Mouse (Mus musculus): ENCODE measurements around the gene Camsap3. TPM values are rescaled to one million over a fixed set of nuclear protein-coding genes. Genes with fewer than 3 reads are reported as not detected.
"Not testable (repeated sequence)": the region's sequence is repeated elsewhere in the genome, so short reads cannot be mapped to it uniquely, and the experiment has no call there.

Camsap3 gene
- 1 to 10 TPM in 1 of 2 experiments, under 1 TPM in 1; 0.37 to 1.8 TPM for total RNA-seq (2021)
- long read RNA-seq, experiment 1, partial matches to known transcripts = 1 of 1 reads
- long read RNA-seq, experiment 1, other reads (novel, unspliced or antisense) = 0 of 1 reads
- long read RNA-seq, experiment 2 = 0 reads

DNA sequence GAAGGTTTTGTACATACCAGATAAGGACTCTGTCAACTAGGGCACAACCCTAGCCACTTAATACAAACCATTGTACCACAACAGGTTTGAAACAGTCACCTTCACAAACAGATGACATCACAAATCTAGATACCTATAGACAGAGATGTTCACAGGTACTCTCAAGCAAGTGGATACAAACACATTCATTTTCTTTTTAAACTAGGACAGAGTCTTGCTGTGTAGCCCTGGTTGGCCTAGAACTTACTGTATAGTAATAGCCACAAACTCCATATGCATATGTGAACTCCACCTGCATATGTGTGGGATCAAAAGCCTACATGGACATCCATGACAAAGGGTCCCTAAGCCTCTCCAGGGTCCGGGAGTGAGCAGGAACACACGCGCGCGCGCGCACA is at the start of gene Camsap3:
Camsap3 (plus strand) TSS at position 301 of the 398 bp plus-strand sequence.
- intact Hi-C loops (cut with DNase I) = no loop called here
- DNase-seq = no peak

DNA sequence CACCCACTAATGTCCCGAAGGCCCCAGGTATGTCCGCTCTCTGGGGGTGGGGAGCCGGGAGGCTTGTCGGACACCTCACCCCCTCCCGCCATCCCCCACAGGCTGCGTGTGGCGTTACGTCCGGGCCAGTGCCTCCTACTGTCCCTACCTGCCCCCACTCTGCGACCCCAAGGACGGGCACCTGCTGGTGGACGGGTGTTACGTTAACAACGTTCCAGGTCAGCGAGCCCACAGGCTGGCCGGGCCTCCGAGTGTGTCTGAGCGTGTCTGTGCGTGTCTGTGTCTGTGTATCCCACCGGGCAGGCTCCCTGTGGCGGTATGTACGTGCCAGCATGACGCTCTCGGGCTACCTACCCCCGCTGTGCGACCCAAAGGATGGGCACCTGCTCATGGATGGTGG is 49.4 kb upstream of the Camsap3 start:
- intact Hi-C loops (cut with DNase I) = no loop called here
- DNase-seq = no peak

DNA sequence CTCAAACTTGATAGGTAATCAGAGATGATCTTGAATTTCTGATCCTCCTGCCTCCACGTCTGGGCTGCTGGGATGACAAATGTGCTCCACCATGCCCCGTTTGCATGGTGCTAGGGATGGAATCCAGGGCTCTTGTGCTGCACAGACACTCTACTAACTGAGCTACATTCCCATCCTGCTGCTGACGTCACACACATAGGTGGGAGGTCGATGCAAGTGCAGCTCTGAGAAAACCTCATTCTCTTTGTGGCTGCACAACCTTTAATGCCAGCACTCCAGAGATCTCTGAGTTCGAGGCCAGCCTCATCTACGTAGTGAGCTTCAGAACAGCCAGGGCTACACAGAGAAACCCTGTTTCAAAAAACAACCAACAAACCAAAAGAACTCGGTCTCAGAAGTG is 47.9 kb upstream of the Camsap3 start:
- intact Hi-C loops (cut with DNase I) = no loop called here
- no peak for DNase-seq

DNA sequence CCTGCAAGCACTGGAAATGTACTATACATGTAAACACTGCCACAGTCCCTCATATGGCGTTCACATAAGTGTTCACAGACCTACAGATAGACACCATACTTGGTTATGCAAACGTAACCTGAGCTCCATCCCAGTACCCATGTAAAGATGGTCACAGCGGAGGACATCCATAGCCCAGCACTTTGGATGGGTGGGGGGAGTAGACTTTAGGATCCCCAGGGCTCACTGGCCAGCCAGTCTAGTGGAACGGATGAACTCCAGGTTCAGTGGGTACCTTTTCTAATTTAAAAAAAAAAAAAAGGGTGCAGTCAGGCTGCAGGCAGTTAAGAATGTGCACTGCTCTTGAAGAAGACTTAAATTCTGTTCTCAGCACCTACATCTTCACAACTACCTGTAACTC is 47.0 kb upstream of the Camsap3 start:
- DNase-seq = no peak
- intact Hi-C loops (cut with DNase I) = no loop called here

DNA sequence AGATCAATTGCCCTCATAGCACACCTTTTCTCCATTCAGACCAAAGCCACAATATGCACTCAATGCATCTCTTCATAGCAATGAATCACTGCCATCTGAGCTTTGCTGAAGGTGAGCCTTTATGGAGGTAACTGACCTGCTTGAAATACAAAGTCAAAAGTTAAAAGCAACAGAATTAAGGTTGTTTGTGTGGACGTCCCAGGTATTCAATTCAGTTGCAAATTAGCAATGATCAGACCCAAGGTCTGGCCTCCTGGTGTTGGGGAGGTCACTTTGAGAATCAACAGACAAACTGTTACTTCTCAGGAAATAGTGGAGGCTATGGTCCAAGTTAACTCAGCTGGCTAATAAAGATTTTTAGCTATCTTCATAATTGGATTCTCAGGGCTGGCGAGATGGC is 40.6 kb upstream of the Camsap3 start:
- intact Hi-C loops (cut with DNase I) = no loop called here
- DNase-seq = no peak

DNA sequence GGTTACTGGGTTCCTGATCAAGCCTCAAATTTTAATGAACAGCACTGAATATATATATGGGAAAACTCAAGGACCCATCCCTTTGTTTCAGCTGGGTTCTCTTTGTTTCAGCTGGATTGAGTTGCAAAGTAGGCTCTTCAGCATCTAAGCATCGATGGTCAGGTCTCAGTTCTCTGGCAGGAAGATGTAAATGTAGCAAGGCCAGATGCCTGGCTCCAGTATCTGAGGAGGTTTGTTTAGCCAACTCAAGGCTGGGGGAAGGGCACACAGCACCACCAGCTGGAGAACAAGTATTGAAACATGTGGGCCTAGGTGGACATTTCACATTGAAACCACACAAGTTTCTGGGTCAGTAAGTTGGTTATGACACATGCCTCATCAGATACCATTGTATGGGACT is 34.9 kb upstream of the Camsap3 start:
- intact Hi-C loops (cut with DNase I) = no loop called here
- DNase-seq = no peak

DNA sequence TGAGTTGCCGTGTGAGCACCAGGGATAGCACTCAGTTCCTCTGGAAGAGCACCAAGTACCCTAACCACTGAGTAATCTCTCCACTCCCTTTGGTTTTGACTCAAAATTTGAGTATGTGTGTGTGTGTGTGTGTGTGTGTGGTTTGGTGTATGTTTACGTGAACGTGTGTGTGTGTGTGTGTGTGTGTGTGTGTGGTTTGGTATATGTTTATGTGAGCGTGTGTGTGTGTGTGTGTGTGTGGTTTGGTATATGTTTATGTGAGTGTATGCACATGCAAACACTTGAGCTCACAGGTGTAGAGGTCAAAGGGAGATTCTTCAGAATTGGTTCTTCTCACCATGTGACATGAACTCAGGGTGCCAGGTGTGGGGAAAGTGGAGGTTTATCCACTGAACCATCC is 31.0 kb upstream of the Camsap3 start:
- DNase-seq = no peak
- intact Hi-C loops (cut with DNase I) = no loop called here

DNA sequence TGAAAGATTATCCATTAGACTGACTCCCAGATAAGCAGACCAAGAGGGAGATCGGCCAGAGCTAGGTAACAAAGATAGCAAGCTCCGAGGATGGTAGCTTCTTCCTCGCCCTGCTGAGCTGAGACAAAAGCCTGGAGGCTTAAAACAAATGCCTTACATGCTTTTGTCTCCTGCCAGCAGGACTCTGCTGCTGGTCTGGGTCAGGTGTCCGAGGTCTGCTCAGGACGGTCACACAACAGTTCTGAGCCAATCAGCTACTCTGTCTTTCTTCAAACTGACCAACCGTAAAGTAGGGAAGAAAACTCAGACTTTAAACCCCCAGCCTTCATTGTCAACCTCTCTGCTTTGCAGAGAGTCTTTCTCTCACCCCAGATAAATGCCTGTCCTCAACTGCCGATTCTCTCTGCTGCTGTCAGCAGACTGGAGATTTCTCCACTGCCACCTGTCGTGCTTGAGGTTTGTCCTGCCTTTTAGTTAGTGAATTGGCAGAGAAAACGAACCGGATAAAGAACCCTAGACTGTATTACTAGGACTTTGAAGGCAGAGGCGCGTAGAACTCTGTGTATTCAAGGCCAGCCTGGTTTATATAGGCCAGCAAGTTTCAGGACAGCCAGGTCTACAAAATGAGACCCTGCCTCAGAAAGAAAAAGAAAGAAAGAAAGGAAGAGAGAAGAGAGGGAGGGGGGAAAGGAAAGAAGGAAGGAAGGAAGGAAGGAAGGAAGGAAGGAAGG is 19.3 kb upstream of the Camsap3 start, which contains the start of gene C330021F23Rik:
C330021F23Rik (plus strand) TSS at position 350 of the 731 bp plus-strand sequence.
- intact Hi-C loops (cut with DNase I) = no loop called here
- peak in 1 of 2 experiments; percentile 4 for DNase-seq

DNA sequence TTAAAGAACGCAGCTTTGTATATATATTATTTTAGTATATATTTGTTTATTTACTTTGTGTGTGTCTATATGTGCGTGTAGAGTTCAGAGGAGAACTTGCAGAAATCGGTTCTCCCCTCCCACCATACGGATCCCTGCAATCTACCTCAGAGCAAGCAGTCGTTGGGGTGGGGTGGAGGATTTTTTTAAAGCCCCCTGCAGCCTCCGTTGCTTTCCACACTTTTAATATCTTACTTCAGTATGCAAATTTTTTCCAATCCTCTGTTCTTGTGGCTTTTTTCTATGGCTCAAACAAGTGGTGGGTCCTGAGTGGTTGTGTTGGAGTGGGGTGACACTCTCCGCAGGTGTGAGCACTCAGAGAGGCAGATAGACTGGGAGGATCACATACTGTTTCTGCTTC is 18.7 kb upstream of the Camsap3 start:
- intact Hi-C loops (cut with DNase I) = no loop called here

DNA sequence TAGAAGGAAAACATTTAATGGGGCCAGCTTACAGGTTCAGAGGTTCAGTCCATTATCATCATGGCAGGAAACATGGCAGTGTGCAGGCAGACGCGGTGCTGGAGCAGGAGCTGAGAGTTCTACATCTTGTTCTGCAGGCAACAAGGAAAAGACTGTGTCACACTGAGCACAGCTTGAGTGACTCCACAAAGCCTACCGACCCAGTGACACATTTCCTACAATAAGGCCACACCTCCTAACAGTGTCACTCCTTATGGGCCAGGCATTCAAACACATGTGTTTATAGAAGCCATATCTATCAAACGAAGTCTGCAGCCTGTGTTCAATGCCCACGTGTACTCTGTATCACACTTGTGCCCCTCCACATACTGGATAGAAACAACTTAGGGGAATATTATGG is 17.3 kb upstream of the Camsap3 start:
- intact Hi-C loops (cut with DNase I) = no loop called here
- DNase-seq = no peak

More for the DNA sequence above, 18.7 kb upstream of the Camsap3 start:
- DNase-seq = no peak

DNA sequence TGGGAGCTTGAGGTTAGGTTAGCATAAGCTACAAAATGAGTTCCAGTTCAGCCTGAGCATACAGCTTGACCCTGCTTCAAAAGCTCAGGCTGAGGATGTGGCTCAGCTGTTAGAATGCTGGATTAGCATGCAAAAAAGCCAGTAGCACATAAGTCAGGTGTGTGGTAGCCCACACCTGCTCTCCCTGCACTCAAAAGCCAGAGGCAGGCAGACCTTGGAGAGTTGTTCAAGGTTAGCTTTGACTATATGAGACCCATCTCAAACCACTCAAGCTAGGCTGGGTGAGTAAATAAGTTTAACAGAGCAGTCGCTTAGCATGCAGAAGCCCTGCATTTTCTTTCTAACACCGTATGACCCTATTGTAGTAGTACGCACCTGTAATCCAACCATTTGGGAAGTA is 12.5 kb upstream of the Camsap3 start:
- intact Hi-C loops (cut with DNase I) = no loop called here
- no peak for DNase-seq

DNA sequence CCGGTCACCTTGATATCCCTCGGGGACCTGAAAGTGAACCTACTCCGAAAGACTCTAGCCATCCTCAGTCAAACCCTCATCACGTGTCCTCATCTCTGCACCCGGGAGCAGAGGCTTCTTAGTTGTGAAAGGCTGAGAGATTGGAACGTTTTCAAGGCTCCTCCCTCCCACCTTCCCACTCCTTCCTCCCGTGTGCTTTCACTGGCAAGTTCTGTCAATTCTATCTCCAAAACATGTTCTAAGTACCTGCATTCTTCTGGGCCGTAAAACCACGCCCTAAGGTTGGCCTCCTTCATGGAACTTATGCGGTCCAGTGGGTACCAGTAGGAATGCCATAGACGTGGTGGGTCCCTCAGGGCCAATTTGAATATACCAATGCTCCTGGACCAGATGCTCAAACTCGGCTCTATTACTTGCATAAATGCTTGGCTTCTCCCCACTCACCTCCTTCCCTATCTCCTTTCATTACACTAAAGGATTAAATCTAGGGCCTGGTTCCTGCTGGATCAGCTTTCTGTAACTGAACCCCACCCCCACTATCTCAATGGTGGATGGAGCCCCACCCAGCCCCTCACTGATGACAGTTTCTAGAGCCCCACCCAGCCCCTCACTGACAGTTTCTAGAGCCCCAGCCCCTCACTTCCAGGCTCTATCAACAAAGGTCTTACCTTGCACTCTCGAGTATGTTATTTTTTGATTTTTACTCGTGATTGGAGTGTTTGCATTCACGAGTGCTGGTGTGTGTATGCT is 10.7 kb upstream of the Camsap3 start:
- intact Hi-C loops (cut with DNase I) = no loop called here
- no peak for DNase-seq

DNA sequence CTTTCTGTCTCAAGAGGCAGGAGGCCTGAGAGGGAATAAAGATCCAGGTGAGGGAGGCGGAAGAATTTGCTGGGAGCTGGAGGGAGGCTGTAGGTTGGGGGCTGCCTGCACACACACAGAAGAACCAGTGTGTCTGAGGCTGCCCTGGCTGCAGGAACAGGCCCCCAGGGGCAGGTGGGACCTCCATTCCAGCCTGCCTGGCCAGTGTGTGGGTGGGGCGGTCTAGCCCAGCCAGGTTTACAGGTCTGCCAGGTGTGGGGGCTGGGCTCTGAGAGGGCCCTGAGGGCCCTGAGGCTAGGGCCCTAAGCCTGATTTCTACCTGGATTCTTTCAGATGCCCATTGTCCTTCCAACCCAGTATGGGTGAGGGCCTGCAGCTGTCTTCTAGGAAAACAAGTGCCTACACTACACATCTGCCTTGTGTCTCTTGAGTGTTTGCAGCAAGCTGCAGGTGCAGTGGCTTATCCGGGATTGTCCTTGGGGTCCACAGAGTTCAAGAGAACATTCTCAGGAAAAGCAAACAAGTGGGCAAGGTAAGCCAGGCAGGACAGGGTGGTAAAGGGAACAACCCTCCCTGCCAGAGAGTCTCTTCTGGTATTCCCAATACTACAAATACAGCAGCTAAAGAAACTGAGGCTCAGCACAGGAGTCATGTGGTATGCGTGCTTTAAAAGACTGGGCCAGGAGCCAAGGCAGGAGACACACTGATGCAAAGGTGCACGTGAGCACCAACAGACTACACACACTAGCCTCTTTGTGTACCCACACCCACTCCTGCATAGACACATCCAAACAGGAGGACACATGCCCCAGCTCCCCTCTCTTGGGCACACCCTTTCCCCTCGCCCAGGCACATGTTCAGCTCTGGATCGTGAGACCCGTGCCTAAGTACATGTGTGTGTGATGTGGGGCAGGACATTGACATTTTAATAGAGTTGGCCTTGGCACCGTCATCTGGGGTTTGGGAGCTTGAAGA is 7.4 kb upstream of the Camsap3 start:
- intact Hi-C loops (cut with DNase I) = no loop called here
- no peak for DNase-seq

DNA sequence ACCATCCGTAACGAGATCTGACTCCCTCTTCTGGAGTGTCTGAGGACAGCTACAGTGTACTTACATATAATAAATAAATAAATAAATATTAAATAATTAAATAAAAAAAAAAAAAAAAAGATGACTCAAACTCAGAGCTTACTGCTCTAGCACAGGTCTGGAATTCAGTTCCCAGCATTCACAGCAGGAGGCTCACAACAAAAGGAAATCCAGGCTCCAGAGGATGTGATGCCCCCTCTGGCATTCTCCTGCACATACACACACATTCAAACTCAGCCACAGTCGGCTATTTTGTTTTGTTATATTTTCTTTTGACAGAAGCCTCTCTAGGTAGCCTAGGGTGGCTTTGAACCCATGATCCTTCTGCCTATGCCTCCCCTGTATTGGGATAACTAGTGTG is 5.1 kb upstream of the Camsap3 start:
- DNase-seq; intact Hi-C loops (cut with DNase I): not testable (repeated sequence)

DNA sequence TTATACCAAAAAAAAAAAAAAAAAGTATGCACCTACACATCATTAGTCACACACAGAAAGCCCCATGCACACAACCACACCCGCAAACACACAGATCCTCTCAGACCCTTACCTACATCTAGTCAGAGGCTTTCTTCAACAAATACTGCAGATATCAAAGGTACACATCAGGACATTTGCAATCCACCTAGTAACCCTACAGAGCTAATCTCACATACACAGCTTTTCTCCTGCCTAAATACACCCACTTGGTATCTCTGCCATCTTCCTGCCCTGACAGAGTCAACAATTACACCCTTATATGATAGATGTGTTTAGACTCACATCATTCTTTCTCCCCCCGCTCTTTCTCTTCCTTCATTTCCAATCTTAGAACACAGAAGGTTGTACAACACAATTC is 641 bp upstream of the Camsap3 start:
- intact Hi-C loops (cut with DNase I) = no loop called here
- no peak for DNase-seq

DNA sequence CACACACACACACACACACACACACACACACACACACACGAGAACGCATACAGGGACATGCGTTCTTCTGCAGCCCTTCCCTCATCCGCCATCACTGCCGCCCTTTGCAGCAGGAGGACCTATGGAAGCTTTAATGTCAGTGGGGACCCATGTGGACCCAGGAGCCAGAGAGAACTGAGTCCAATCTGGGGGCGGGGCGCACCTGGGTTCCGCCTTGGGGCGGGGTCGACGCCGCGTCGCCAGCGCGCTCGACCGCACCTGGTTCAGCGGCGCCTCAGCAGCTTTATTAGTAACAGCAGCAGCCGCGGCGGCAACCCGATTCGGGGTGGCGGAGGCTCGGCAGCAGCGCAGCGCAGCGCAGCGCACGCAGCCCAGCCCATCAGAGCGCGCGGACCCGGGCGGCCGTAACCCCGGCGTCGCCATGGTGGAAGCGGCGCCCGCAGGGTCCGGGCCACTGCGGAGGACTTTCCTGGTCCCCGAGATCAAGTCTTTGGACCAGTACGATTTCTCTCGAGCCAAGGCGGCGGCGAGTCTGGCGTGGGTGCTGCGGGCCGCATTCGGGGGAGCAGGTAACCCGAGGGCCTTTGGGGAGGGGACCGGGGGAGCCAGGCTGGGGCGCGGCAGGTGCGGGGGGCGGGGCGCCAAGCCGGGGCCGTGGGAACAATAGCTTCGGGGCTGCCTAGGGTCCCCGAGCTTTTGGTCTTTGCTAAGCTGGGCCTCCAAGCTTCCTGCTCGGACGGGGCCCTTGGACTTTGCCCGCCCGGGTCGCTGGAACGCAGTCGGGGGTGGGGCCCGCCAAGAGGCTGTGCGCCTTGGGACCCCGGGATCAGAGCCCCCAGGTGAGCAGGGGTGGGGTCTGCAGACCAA is 531 bp downstream of the Camsap3 start:
- peak; percentile 19 to 34 for DNase-seq

DNA sequence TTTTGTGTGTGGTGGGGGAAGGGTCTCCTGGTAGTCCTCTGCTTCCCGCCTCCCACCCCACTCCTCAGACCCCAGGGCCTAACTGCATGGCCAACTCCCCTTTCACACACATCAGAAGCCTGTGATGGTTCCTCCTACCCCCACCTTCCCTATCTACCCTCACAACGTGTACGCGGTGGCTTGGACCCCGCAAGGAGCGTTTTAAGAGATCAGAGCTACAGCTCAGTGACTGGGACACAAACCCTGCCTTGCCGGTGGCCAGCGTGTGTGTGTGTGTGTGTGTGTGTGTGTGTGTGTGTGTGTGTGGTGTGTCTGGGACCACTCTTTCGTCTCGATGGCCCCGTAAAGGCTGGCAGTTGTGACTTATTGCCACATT is 1.2 kb downstream of the Camsap3 start:
- intact Hi-C loops (cut with DNase I) = no loop called here
- no peak for DNase-seq

More for the DNA sequence above, 531 bp downstream of the Camsap3 start:
- intact Hi-C loops (cut with DNase I) = no loop called here

DNA sequence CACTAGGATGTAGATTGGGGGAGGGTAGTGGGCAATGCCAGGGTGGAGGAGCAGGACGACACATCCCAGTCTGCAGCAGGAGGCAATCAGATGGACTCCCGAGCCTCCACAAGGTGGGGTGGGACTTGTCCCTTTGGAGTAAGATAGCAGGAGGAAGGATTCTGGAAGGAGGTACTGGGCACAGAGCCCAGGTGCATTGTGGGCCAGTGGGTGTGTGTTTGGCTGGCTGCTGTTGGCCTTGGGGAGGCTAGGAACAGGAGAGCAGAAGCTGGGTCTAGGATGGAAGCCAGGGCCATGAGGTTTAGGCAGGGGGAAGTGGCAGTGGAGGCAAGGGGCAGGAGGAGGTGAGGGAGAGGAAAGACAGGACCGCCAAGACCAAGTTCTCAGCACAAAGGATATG is 6.4 kb downstream of the Camsap3 start:
- no peak for DNase-seq
- intact Hi-C loops (cut with DNase I) = no loop called here

DNA sequence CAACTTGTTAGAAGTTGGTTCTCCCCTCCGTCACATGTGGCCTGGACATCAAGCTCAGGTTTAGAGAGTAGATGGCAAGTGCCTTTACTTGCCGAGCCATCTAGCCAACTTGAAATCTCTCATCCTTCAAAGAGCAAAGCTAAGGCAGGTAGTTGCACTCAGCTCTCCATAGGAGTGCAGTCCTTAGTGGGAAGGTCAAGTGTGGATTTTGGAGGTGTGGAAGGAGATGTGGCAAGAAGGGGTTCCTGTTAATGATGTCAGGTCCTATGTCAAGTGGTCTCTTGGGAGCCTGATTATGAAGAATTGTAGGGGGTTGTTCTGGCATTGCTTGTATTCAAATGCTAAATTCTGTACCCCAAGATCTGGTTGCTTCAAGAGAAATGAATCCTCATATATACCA is 7.4 kb downstream of the Camsap3 start:
- intact Hi-C loops (cut with DNase I) = no loop called here
- no peak for DNase-seq

DNA sequence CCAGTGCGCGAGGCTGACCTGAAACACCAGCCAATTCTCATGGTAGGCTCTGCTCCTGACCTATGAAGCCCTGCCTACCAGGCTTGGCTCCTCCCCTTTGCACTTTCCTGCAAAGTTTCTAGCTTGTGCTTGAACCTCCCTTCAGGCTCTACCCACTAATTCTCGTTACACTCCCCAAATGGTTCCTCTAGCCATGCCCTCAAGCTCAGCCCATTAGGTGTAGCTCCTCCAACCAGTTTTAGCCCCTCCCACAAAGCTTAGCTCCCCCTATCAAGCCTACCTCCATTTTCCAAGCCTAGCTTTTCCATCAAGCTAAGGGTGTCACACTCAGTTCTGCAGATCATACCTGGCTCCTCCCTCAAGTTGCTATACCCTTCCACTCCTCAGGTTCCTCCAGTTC is 11.0 kb downstream of the Camsap3 start:
- intact Hi-C loops (cut with DNase I) = no loop called here

More for the DNA sequence above, 11.0 kb downstream of the Camsap3 start:
- no peak for DNase-seq
